Mouse (Mus musculus) olfactory bulb, adult 2 months (tissue): Measurements from ENCODE around the gene Tnip1.

Experiments
- CTCF ChIP-seq: fragments of 200-500 bp; IDR thresholded peaks from 2 replicates; pipeline ENCODE4 v1.5.1; 2012; ENCODE audit warnings: low read depth, mild to moderate bottlenecking, low read length, moderate library complexity; ENCODE audit not compliant: insufficient read depth
- POLR2A ChIP-seq: fragments of 200-500 bp; IDR thresholded peaks from 2 replicates; pipeline ENCODE4 v1.6.1; 2012; ENCODE audit warnings: mild to moderate bottlenecking, low read depth, low read length, moderate library complexity; ENCODE audit not compliant: insufficient read depth

- no peak for TF ChIP-seq CTCF
- no peak for TF ChIP-seq POLR2A
Observed at GRCm38 (mm10) chr11:54929744-54930143, 33.0 kb downstream of the Tnip1 start.
